Mouse (Mus musculus) testis, adult 2 months (tissue): ENCODE results near the gene Pnpla7. TPM values are rescaled to one million over a fixed set of nuclear protein-coding genes. Genes with fewer than 3 reads are reported as not detected.

Experiments
- H3K27ac ChIP-seq: fragments of 200-500 bp; 2 replicates; pipeline ENCODE4 v1.5.1; 2012; ENCODE audit warnings: low read depth, low read length; ENCODE audit not compliant: control insufficient read depth, insufficient read depth
- H3K27me3 ChIP-seq: fragments of 200-500 bp; 2 replicates; pipeline ENCODE4 v1.6.1; 2012; ENCODE audit warnings: mild to moderate bottlenecking, low read length, moderate library complexity; ENCODE audit not compliant: control insufficient read depth, insufficient read depth
- H3K36me3 ChIP-seq: fragments of 200-500 bp; 2 replicates; pipeline ENCODE4 v1.6.1; 2012; ENCODE audit warnings: mild to moderate bottlenecking, low read length; ENCODE audit not compliant: control insufficient read depth, insufficient read depth
- H3K4me1 ChIP-seq: fragments of 200-500 bp; 2 replicates; pipeline ENCODE4 v1.6.1; 2012; ENCODE audit warnings: low read length; ENCODE audit not compliant: control insufficient read depth, insufficient read depth
- H3K4me3 ChIP-seq: fragments of 200-500 bp; 2 replicates; pipeline ENCODE4 v1.5.1; 2012; ENCODE audit warnings: low read depth, mild to moderate bottlenecking, low read length, moderate library complexity, mixed read lengths; ENCODE audit not compliant: control insufficient read depth
- CTCF ChIP-seq: fragments of 200-500 bp; IDR thresholded peaks from 2 replicates; pipeline ENCODE4 v1.5.1; 2012; ENCODE audit warnings: low read depth, mild to moderate bottlenecking, inconsistent platforms, low read length, moderate library complexity; ENCODE audit not compliant: control insufficient read depth, insufficient read depth, insufficient replicate concordance
- POLR2A ChIP-seq: fragments of 200-500 bp; IDR thresholded peaks from 2 replicates; pipeline ENCODE4 v1.6.1; 2012; ENCODE audit warnings: low read depth, mild to moderate bottlenecking, inconsistent platforms, low read length, moderate library complexity; ENCODE audit not compliant: control insufficient read depth
- polyA plus RNA-seq: library from polyadenylated mRNA; depleted of rRNA; stranded (reverse); fragments of >200 nt; gene quantifications from 2 replicates; pipeline ENCODE4 v1.2.3, GENCODE M21; 2012

The Pnpla7 gene
- polyA plus RNA-seq, 1 experiment: 58.7 TPM

DNA sequence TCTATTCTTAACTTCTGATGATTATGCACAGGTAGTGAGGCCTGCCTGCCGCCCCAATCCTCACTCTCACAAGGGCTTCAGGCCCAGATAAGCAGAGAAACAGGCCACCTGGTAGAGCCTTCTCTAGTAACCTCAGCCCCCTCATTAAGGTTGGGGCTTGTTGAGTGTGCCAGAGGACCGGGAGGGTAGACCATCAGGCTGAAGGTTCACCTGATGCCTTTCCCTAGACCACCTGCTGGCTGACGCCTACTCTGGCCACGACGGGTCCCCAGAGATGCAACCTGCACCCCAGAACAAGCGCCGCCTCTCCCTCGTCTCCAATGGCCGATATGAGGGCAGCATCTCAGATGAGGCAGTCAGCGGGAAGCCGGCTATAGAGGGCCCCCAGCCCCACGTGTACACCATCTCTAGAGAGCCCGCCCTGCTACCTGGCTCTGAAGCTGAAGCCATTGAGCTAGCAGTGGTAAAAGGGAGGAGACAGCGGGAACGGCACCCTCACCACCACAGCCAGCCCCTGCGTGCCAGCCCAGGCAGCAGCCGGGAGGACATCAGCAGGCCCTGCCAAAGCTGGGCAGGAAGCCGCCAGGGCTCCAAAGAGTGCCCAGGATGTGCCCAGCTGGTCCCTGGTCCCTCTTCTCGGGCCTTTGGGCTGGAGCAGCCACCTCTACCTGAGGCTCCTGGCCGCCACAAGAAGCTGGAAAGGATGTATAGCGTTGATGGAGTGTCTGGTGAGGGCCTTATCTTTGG, 79.7 kb downstream of the Pnpla7 start:
- no peak for TF ChIP-seq POLR2A
- TF ChIP-seq CTCF: no peak
- H3K4me3 ChIP-seq: peak overlapping the region; percentile 81; the same call in 1 of the 2 replicates
- H3K27me3 ChIP-seq: no peaks in the 10 kb centered on the region
- peaks cover 16% of the 10 kb centered on the region for H3K4me1 ChIP-seq
- H3K27ac ChIP-seq: no peak overlapping the region
- H3K36me3 ChIP-seq: no peaks in the 10 kb centered on the region; the same call in none of the 2 replicates

DNA sequence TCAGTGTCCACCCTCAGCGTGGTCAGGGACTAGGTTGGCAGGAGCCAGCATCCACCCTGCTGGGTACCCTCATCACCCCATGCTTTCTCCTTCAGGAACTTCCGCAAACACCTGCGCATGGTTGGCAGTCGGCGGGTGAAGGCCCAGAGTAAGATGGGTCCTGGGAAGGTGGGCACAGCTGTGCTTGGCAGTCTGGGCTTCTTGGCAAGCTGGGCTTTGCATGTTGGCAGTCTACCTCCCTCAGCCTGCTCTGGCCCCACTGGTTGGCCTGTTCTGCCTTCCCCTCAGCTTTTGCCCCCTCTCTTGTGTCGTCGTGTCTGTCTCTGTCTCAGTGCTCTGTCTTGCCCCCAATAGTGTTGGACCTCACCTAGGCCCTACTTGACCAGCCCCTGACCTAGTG, 83.1 kb downstream of the Pnpla7 start:
- H3K4me1 ChIP-seq: peaks cover 13% of the 10 kb centered on the region
- H3K27me3 ChIP-seq: no peaks in the 10 kb centered on the region
- TF ChIP-seq CTCF (no peak), POLR2A (no peak)
- H3K4me3 ChIP-seq: no peak overlapping the region
- no peak overlapping the region for H3K27ac ChIP-seq
- H3K36me3 ChIP-seq: no peaks in the 10 kb centered on the region; the same call in none of the 2 replicates

DNA sequence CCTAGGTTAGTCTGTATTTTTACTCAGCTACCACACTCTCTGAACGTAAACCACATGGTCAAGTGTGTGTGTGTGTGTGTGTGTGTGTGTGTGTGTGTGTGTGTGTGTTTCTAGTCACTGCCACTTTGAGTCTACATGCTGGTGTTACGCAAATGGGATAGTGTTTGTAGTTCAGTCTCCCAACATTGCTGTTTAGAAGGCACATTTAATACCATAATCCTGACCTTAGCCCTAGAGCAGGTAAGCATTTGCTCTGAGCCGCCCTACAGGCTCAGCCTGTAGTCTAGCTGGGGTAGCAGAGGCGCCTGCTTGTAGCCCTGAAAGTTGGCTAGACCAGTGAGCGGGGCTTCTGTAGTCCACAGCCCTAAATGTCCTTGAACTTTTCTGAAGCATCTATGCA, 87.7 kb downstream of the Pnpla7 start:
- Histone ChIP-seq H3K27ac (no peak overlapping the region), H3K36me3 (no peaks in the 10 kb centered on the region; the same call in 1 of the 2 replicates), H3K27me3 (no peaks in the 10 kb centered on the region), H3K4me3 (no peak overlapping the region), H3K4me1 (no peaks in the 10 kb centered on the region)
- TF ChIP-seq CTCF: no peak
- no peak for TF ChIP-seq POLR2A

DNA sequence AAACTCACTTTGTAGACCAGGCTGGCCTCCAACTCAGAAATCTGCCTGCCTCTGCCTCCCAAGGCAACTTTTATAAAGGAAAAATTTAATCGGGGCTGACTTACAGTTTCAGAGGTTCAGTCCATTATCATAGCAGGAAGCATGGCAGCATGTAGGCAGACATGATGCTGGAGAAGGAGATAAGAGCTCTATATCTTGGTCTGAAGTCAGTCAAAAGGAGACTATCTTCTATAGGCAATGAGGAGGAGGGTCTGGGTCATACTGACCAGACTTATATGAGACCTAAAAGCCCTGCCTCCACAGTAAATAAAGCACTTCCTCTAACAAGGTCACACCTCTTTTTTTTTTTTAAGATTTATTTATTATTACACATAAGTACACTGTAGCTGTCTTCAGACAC, 88.5 kb downstream of the Pnpla7 start:
- Histone ChIP-seq H3K36me3 (no peaks in the 10 kb centered on the region; the same call in 1 of the 2 replicates), H3K4me3 (no peak overlapping the region), H3K27me3 (no peaks in the 10 kb centered on the region), H3K4me1 (no peaks in the 10 kb centered on the region), H3K27ac (no peak overlapping the region)
- no peak for TF ChIP-seq CTCF
- no peak for TF ChIP-seq POLR2A

DNA sequence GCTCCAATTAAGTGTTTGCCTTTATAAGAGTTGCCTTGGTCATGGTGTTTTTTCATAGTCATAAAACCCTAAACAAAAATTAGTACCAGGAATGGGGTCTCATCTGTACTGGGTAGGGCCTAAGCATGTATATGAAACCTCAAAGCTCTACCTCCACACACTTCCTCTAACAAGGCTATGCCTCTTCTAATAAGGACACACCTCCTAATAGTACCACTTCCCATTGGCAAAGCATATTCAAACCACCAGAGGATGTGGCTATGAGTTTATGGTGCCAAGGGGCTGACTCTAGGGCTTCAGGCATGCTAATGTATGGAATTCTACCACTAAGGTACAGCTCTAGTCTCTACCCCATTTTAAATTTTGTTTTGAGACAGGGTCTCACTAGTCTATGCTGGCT, 89.7 kb downstream of the Pnpla7 start:
- H3K36me3 ChIP-seq: no peaks in the 10 kb centered on the region
- no peaks in the 10 kb centered on the region for H3K4me1 ChIP-seq
- TF ChIP-seq CTCF: no peak
- no peak for TF ChIP-seq POLR2A
- no peaks in the 10 kb centered on the region for H3K27me3 ChIP-seq
- H3K4me3 ChIP-seq: no peak overlapping the region
- no peak overlapping the region for H3K27ac ChIP-seq

DNA sequence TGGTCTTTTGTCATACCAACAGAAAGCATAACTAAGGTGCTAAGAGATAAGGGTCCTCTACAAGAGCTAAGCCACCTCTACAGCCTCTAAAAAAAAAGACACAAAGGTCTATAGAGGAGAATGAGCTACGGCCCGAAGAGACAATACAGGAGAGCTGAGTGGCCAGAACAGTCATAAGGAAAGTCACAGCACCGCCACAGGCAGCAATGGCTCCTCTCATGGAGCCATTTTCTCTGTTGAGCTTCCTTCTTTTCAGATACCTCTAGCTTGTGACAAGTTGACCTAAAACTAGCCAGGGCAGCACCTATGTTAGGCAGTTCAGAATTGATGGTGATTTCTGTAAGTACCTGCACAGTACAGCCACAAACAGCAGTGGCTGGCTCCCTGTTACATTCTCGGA, 90.7 kb downstream of the Pnpla7 start:
- H3K27ac ChIP-seq: no peak overlapping the region
- no peak overlapping the region for H3K4me3 ChIP-seq
- H3K27me3 ChIP-seq: no peaks in the 10 kb centered on the region
- H3K36me3 ChIP-seq: no peaks in the 10 kb centered on the region
- H3K4me1 ChIP-seq: no peaks in the 10 kb centered on the region
- TF ChIP-seq POLR2A: no peak
- no peak for TF ChIP-seq CTCF

DNA sequence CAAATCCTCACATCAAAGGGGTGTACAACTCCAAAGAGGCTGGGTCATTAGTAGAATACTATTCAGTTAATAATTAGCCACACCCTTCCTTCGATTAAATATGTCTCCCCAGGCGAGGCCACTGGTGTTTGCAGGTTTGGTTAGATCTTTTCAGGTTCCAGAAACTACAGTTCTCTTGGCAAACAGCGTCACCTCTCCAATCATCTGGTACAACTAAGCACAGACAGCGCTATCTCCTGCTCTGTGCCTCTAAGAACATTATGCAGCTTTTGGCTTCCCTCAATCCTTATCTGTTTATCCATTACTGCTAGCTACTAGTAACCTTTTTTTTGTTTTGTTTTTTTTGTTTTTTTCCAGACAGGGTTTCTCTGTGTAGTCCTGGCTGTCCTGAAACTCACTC, 93.7 kb downstream of the Pnpla7 start:
- Histone ChIP-seq H3K27me3 (no peaks in the 10 kb centered on the region), H3K4me3 (no peak overlapping the region), H3K4me1 (no peaks in the 10 kb centered on the region), H3K36me3 (no peaks in the 10 kb centered on the region), H3K27ac (no peak overlapping the region)
- TF ChIP-seq CTCF (no peak), POLR2A (no peak)
